Mouse (Mus musculus) intestine, postnatal 0 days (tissue): ENCODE measurements at regions not wholly inside any gene's neighbourhood (a gene's known extent, or its start where the extent isn't known, plus 50 kb on each side); places are given as distances from the start of the nearest gene placed in this dataset.

Experiments
- ATAC-seq: fragments of 200-750 bp; cut with Nextera tagmentation; 2 replicates; pipeline ENCODE4 v1.8.0; 2017; ENCODE audit warnings: mild to moderate bottlenecking, moderate TSS enrichment, moderate library complexity
- H3K27ac ChIP-seq: fragments of 300-500 bp; sonication (generic); 2 replicates; pipeline ENCODE4 v1.5.1; 2014; ENCODE audit warnings: mild to moderate bottlenecking, low read depth, low read length, moderate library complexity
- H3K27me3 ChIP-seq: fragments of 300-500 bp; sonication (generic); replicated peaks from 2 replicates; pipeline ENCODE4 v1.6.1; 2014; ENCODE audit warnings: low read length, mixed read lengths; ENCODE audit not compliant: control insufficient read depth, insufficient read depth
- H3K36me3 ChIP-seq: fragments of 300-500 bp; sonication (generic); 2 replicates; pipeline ENCODE4 v1.6.1; 2014; ENCODE audit warnings: mild to moderate bottlenecking, moderate library complexity; ENCODE audit not compliant: control insufficient read depth, insufficient read depth
- H3K4me1 ChIP-seq: fragments of 300-500 bp; sonication (generic); replicated peaks from 2 replicates; pipeline ENCODE4 v1.6.1; 2014; ENCODE audit warnings: antibody characterized with exemption, low read length, mixed read lengths; ENCODE audit not compliant: control insufficient read depth, insufficient read depth
- H3K4me2 ChIP-seq: fragments of 300-500 bp; sonication (generic); replicated peaks from 2 replicates; pipeline ENCODE4 v1.6.1; 2014; ENCODE audit warnings: low read depth, mild to moderate bottlenecking, moderate library complexity
- H3K4me3 ChIP-seq: fragments of 300-500 bp; sonication (generic); 2 replicates; pipeline ENCODE4 v1.5.1; 2014; ENCODE audit warnings: low read depth, low read length
- H3K9ac ChIP-seq: fragments of 300-500 bp; sonication (generic); 2 replicates; pipeline ENCODE4 v1.6.1; 2014; ENCODE audit warnings: mild to moderate bottlenecking, low read depth, low read length
- H3K9me3 ChIP-seq: fragments of 300-500 bp; sonication (generic); 2 replicates; pipeline ENCODE4 v1.6.1; 2016; ENCODE audit warnings: mixed run types; ENCODE audit not compliant: control insufficient read depth
- CTCF ChIP-seq: sonication (generic); IDR thresholded peaks from 2 replicates; pipeline ENCODE4 v1.5.1; 2016; ENCODE audit warnings: low read depth, mild to moderate bottlenecking, control low read depth, antibody characterized with exemption, moderate library complexity
- WGBS: fragments of 180-500 bp; shearing (Covaris S2); extraction: QIAGEN DNeasy Blood & Tissue Kit; methylation state at CpG from one replicate; pipeline ENCODE4 v1.1.7; 2014; 5-methylcytosine and 5-hydroxymethylcytosine counted together

DNA sequence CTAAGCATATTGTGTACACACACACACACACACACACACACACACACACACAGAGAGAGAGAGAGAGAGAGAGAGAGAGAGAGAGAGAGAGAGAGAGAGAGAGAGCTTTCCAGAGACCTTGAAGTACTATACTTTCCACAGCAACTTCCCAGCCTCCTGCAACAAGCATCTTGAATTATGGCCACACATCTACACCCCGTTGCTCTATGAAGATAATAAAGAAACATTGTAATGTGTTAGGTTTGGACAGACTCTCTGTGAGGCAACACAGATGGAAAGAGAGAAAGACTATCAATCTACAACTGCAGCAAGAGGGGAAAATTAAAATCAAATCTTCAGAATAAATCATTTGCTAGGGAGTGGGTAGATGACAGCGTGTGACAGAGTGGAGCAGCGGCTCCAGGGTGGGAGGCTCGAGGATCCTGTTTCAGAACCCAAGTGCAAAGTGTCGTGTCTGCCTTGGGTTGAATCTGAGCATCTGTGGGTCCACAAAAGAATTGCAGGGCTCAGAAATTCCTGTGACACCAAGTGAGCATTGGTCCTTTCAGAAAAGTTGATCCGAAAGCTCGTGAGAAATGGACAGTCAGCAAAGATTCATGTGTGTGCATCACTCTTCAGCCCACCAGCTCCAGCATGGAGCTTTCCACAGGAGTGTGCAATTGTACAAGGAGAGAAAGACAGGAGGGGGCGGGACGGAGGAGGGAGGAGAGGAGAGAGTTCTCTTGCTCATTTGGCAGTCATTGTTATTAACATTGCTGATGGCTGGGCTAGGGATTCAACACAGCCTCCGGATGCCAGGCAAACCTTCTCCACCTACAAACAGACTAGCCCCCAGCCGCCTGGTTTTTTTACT is 203.6 kb upstream of the Gimd1 start:
- TF ChIP-seq CTCF: peak; percentile 32; the same call in 1 of the 2 replicates
- no peak for ATAC-seq
- Histone ChIP-seq H3K27me3 (no peaks in the 10 kb centered on the region), H3K9ac (no peak overlapping the region), H3K4me2 (no peak overlapping the region), H3K9me3 (no peaks in the 10 kb centered on the region), H3K4me3 (no peak overlapping the region), H3K27ac (no peak overlapping the region), H3K36me3 (no peaks in the 10 kb centered on the region), H3K4me1 (no peaks in the 10 kb centered on the region)
- WGBS: 56% methylated on average over 11 of the region's 11 CpGs

DNA sequence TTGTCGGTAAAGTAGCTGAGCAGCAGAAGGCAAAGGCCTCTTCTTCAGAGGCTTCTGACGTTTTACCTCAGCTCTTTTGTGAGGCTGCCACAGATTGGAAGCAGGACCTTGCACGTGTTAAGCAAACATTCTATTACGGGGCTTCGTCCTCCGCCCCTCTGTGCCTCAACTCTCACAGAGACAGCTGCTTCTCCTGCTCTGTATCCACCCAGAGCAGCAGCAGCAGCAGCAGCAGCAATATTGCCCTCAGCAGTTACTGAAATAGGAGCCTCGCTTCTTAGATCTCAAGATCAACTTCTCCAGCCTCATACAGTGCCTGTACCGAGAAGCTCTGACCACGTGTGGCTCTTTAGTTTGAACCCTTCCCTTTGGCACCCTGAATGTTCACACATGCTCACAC is 202.4 kb upstream of the Gimd1 start:
- no peak for ATAC-seq
- no peaks in the 10 kb centered on the region for H3K9me3 ChIP-seq
- no peak overlapping the region for H3K4me3 ChIP-seq
- H3K4me2 ChIP-seq: no peak overlapping the region
- no peak for TF ChIP-seq CTCF
- H3K27ac ChIP-seq: no peak overlapping the region
- H3K27me3 ChIP-seq: no peaks in the 10 kb centered on the region
- H3K4me1 ChIP-seq: no peaks in the 10 kb centered on the region
- 45% methylated on average over 9 of the region's 9 CpGs for WGBS
- H3K36me3 ChIP-seq: no peaks in the 10 kb centered on the region
- H3K9ac ChIP-seq: no peak overlapping the region

DNA sequence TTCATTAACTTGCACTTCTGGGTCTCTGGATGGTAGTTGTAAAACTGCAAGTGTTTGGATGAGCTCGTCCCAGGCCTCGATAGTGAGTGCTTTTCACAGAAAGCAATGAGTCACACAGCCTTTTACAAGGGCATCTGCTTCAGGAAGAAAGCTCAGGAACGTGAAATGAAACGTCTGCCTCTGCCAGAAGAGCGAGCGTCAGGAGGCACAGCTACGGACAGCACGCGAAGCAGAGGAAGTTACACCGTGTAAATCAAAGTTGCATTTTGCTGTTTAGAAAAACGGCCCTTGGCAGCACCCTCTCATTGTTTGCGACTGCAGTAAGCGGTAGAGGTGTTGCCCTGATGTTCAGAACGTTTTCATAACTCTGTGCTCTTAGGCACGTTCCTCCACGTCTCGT is 201.5 kb upstream of the Gimd1 start:
- no peak for TF ChIP-seq CTCF
- Histone ChIP-seq H3K4me2 (no peak overlapping the region), H3K36me3 (no peaks in the 10 kb centered on the region), H3K9me3 (no peaks in the 10 kb centered on the region), H3K4me1 (no peaks in the 10 kb centered on the region), H3K9ac (no peak overlapping the region), H3K27ac (no peak overlapping the region), H3K27me3 (no peaks in the 10 kb centered on the region), H3K4me3 (no peak overlapping the region)
- ATAC-seq: no peak
- WGBS: 57% methylated on average over 17 of the region's 17 CpGs

GRCm38 (mm10) chr3:132431805-132432204 is 197.8 kb upstream of the Gimd1 start:
- Histone ChIP-seq H3K36me3 (no peaks in the 10 kb centered on the region), H3K27ac (no peak overlapping the region), H3K4me2 (no peak overlapping the region), H3K9ac (no peak overlapping the region), H3K4me3 (no peak overlapping the region), H3K9me3 (no peaks in the 10 kb centered on the region), H3K4me1 (no peaks in the 10 kb centered on the region), H3K27me3 (no peaks in the 10 kb centered on the region)
- no peak for TF ChIP-seq CTCF
- no peak for ATAC-seq

DNA sequence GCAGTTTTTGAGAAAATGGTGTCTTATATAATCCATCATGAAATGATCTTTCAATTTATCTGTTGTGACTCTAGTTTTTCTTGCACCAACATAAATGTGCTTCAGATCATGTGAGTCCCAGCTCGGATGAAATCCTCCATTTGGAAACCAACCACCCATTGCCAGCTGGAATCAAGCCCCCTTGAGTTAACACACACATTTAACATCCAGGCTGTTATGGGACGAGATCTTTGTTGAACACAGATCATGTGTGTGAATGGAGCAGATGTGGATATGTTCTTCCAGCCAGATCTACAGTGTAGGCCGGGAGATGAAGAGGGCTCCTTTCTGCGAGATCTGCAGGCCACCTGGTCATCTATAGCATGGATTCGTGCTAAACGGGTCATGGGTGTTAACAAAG is 188.4 kb upstream of the Gimd1 start:
- Histone ChIP-seq H3K4me1 (no peaks in the 10 kb centered on the region), H3K9me3 (no peaks in the 10 kb centered on the region), H3K4me3 (no peak overlapping the region), H3K36me3 (no peaks in the 10 kb centered on the region), H3K9ac (no peak overlapping the region), H3K4me2 (no peak overlapping the region), H3K27me3 (no peaks in the 10 kb centered on the region), H3K27ac (no peak overlapping the region)
- ATAC-seq: no peak
- no peak for TF ChIP-seq CTCF
- WGBS: 71% methylated on average over 6 of the region's 6 CpGs

DNA sequence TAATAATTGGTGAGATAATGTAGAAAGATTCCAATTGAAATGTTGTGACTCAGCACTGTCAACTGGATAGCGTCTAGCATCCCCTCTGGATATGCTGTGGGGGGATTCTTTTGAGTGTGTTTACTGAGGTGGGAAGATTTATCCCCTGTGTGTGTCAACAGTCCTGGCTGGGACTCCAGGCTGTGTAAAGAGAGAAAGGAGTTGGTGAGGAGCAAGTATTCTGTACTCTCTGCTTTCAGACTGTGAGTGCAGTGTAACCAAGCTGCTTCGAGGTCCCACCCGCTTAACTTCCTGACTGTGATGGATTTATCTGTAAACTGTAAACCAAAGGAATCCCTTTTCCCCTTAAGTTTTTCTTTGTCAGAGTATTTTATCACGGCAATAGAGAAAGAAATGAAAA is 175.7 kb upstream of the Gimd1 start:
- WGBS: 25% methylated on average over 4 of the region's 4 CpGs
- Histone ChIP-seq H3K27me3 (no peaks in the 10 kb centered on the region), H3K9me3 (no peaks in the 10 kb centered on the region), H3K4me3 (no peak overlapping the region), H3K27ac (no peak overlapping the region), H3K9ac (no peak overlapping the region), H3K4me2 (no peak overlapping the region), H3K36me3 (no peaks in the 10 kb centered on the region), H3K4me1 (no peaks in the 10 kb centered on the region)
- ATAC-seq: no peak
- TF ChIP-seq CTCF: no peak
